Mouse (Mus musculus): Measurements from ENCODE around the gene Stap1. TPM values are rescaled to one million over a fixed set of nuclear protein-coding genes. Genes with fewer than 3 reads are reported as not detected.

Gene Stap1
- polyA plus RNA-seq, 1 experiment from 2014 or later = 0.28 TPM

GRCm38 (mm10) chr5:86084979-86085378, 13.4 kb downstream of the Stap1 start:
- WGBS = 70% methylated on average over 7 of the region's 7 CpGs
- no peak overlapping the region for H3K27ac ChIP-seq (replicated peaks)

GRCm38 (mm10) chr5:86086751-86087150, 15.2 kb downstream of the Stap1 start:
- no peaks in the 10 kb centered on the region for H3K36me3 ChIP-seq (ENCODE audit: control insufficient read depth, insufficient read depth, low read length)
- DNase-seq (ENCODE audit: low spot score) = no peak
- no peaks in the 10 kb centered on the region for H3K4me1 ChIP-seq (replicated peaks; ENCODE audit: control insufficient read depth, insufficient read depth)
- no peak overlapping the region for H3K4me2 ChIP-seq (replicated peaks; ENCODE audit: low read depth)
- H3K27me3 ChIP-seq (ENCODE audit: control insufficient read depth, insufficient read depth, low read length) = no peaks in the 10 kb centered on the region
- 74% methylated on average over 6 of the region's 6 CpGs for WGBS
- no peaks in the 10 kb centered on the region for H3K9me3 ChIP-seq (ENCODE audit: control insufficient read depth, low read length)
- H3K9ac ChIP-seq (ENCODE audit: low read length) = no peak overlapping the region
- no peak overlapping the region for H3K4me3 ChIP-seq (ENCODE audit: low read depth, low read length)
- ATAC-seq (ENCODE audit: low FRiP score, low TSS enrichment) = no peak
- no peak overlapping the region for H3K27ac ChIP-seq (replicated peaks)
- TF ChIP-seq EP300 (optimal IDR thresholded peaks at IDR 0.05) = no peak
- TF ChIP-seq CTCF (IDR thresholded peaks at IDR 0.05; ENCODE audit: low read depth) = no peak

More at GRCm38 (mm10) chr5:86084979-86085378, 13.4 kb downstream of the Stap1 start:
- no peak overlapping the region for H3K9ac ChIP-seq (ENCODE audit: low read length)
- H3K9me3 ChIP-seq (ENCODE audit: control insufficient read depth, low read length) = no peaks in the 10 kb centered on the region
- no peaks in the 10 kb centered on the region for H3K36me3 ChIP-seq (ENCODE audit: control insufficient read depth, insufficient read depth, low read length)
- H3K4me1 ChIP-seq (replicated peaks; ENCODE audit: control insufficient read depth, insufficient read depth) = no peaks in the 10 kb centered on the region
- H3K4me3 ChIP-seq (ENCODE audit: low read depth, low read length) = no peak overlapping the region
- TF ChIP-seq CTCF (IDR thresholded peaks at IDR 0.05; ENCODE audit: low read depth) (no peak), EP300 (optimal IDR thresholded peaks at IDR 0.05) (no peak)
- H3K27me3 ChIP-seq (ENCODE audit: control insufficient read depth, insufficient read depth, low read length) = no peaks in the 10 kb centered on the region
- DNase-seq (ENCODE audit: low spot score) (no peak), ATAC-seq (ENCODE audit: low FRiP score, low TSS enrichment) (no peak)
- no peak overlapping the region for H3K4me2 ChIP-seq (replicated peaks; ENCODE audit: low read depth)

GRCm38 (mm10) chr5:86094754-86095153, 23.2 kb downstream of the Stap1 start:
- Histone ChIP-seq H3K4me3 (ENCODE audit: low read depth, low read length) (no peak overlapping the region), H3K27ac (replicated peaks) (no peak overlapping the region), H3K36me3 (ENCODE audit: control insufficient read depth, insufficient read depth, low read length) (no peaks in the 10 kb centered on the region), H3K4me1 (replicated peaks; ENCODE audit: control insufficient read depth, insufficient read depth) (no peaks in the 10 kb centered on the region), H3K27me3 (ENCODE audit: control insufficient read depth, insufficient read depth, low read length) (no peaks in the 10 kb centered on the region), H3K9ac (ENCODE audit: low read length) (no peak overlapping the region), H3K9me3 (ENCODE audit: control insufficient read depth, low read length) (no peaks in the 10 kb centered on the region), H3K4me2 (replicated peaks; ENCODE audit: low read depth) (no peak overlapping the region)
- TF ChIP-seq EP300 (optimal IDR thresholded peaks at IDR 0.05) (no peak), CTCF (IDR thresholded peaks at IDR 0.05; ENCODE audit: low read depth) (no peak)
- DNase-seq (ENCODE audit: low spot score) (no peak), ATAC-seq (ENCODE audit: low FRiP score, low TSS enrichment) (no peak)
- 67% methylated on average over 9 of the region's 9 CpGs for WGBS

- Histone ChIP-seq H3K27ac (replicated peaks) (no peak overlapping the region), H3K9me3 (ENCODE audit: control insufficient read depth, low read length) (no peaks in the 10 kb centered on the region), H3K27me3 (ENCODE audit: control insufficient read depth, insufficient read depth, low read length) (no peaks in the 10 kb centered on the region), H3K9ac (ENCODE audit: low read length) (no peak overlapping the region), H3K4me2 (replicated peaks; ENCODE audit: low read depth) (no peak overlapping the region), H3K4me3 (ENCODE audit: low read depth, low read length) (no peak overlapping the region), H3K36me3 (ENCODE audit: control insufficient read depth, insufficient read depth, low read length) (no peaks in the 10 kb centered on the region), H3K4me1 (replicated peaks; ENCODE audit: control insufficient read depth, insufficient read depth) (no peaks in the 10 kb centered on the region)
- TF ChIP-seq CTCF (IDR thresholded peaks at IDR 0.05; ENCODE audit: low read depth) (no peak), EP300 (optimal IDR thresholded peaks at IDR 0.05) (no peak)
- ATAC-seq (ENCODE audit: low FRiP score, low TSS enrichment) (no peak), DNase-seq (ENCODE audit: low spot score) (no peak)
- WGBS = 81% methylated on average over 3 of the region's 3 CpGs
Observed at GRCm38 (mm10) chr5:86098988-86099387, 27.4 kb downstream of the Stap1 start.

GRCm38 (mm10) chr5:86100621-86101020, 29.1 kb downstream of the Stap1 start:
- TF ChIP-seq CTCF (IDR thresholded peaks at IDR 0.05; ENCODE audit: low read depth) (no peak), EP300 (optimal IDR thresholded peaks at IDR 0.05) (no peak)
- Histone ChIP-seq H3K9me3 (ENCODE audit: control insufficient read depth, low read length) (no peaks in the 10 kb centered on the region), H3K4me3 (ENCODE audit: low read depth, low read length) (no peak overlapping the region), H3K36me3 (ENCODE audit: control insufficient read depth, insufficient read depth, low read length) (no peaks in the 10 kb centered on the region), H3K27me3 (ENCODE audit: control insufficient read depth, insufficient read depth, low read length) (no peaks in the 10 kb centered on the region), H3K27ac (replicated peaks) (no peak overlapping the region), H3K9ac (ENCODE audit: low read length) (no peak overlapping the region), H3K4me2 (replicated peaks; ENCODE audit: low read depth) (no peak overlapping the region), H3K4me1 (replicated peaks; ENCODE audit: control insufficient read depth, insufficient read depth) (no peaks in the 10 kb centered on the region)
- no peak for ATAC-seq (ENCODE audit: low FRiP score, low TSS enrichment)
- 73% methylated on average over 3 of the region's 3 CpGs for WGBS
- no peak for DNase-seq (ENCODE audit: low spot score)

GRCm38 (mm10) chr5:86102176-86102575, 30.6 kb downstream of the Stap1 start:
- TF ChIP-seq CTCF (IDR thresholded peaks at IDR 0.05; ENCODE audit: low read depth) (no peak), EP300 (optimal IDR thresholded peaks at IDR 0.05) (no peak)
- Histone ChIP-seq H3K4me3 (ENCODE audit: low read depth, low read length) (no peak overlapping the region), H3K27me3 (ENCODE audit: control insufficient read depth, insufficient read depth, low read length) (no peaks in the 10 kb centered on the region), H3K4me2 (replicated peaks; ENCODE audit: low read depth) (no peak overlapping the region), H3K36me3 (ENCODE audit: control insufficient read depth, insufficient read depth, low read length) (no peaks in the 10 kb centered on the region), H3K4me1 (replicated peaks; ENCODE audit: control insufficient read depth, insufficient read depth) (no peaks in the 10 kb centered on the region), H3K9me3 (ENCODE audit: control insufficient read depth, low read length) (no peaks in the 10 kb centered on the region), H3K9ac (ENCODE audit: low read length) (no peak overlapping the region), H3K27ac (replicated peaks) (no peak overlapping the region)
- DNase-seq (ENCODE audit: low spot score) = no peak
- WGBS = 100% methylated on average over 2 of the region's 2 CpGs
- ATAC-seq (ENCODE audit: low FRiP score, low TSS enrichment) = no peak

Data from stomach, postnatal 0 days (tissue).